In genomic region chr11:103362521-103363181, GRCm38 (mm10) we compare ENCODE assay signal across 8 mouse cellular contexts. TPM values are rescaled to one million over a fixed set of nuclear protein-coding genes. Genes with fewer than 3 reads are reported as not detected.
A peak's percentile ranks its signal among the peaks of the same experiment; 100 is the strongest.
DNase-seq lines count a peak whose midpoint lies in the region; ATAC-seq and TF ChIP-seq lines count a peak whose summit lies in the region.

No protein-coding gene starts in this region.

- H3K27ac ChIP-seq in kidney, adult 2 months (ENCODE audit: insufficient read depth, low read depth, low read length): peak overlapping the region; percentile 67
- peak overlapping the region; percentile 50 for H3K27ac ChIP-seq in bone marrow macrophage, adult 2 months (ENCODE audit: insufficient read depth, low read depth, low read length)
- peak overlapping the region; percentile 92 for H3K27ac ChIP-seq in heart, postnatal 0 days (ENCODE audit: low read depth)
- H3K27ac ChIP-seq in liver, embryonic 16.5 days (ENCODE audit: low read length): peak overlapping the region; percentile 15; the same call in 1 of the 2 replicates
- H3K27ac ChIP-seq in stomach, embryonic 15.5 days: peak overlapping the region; percentile 83

- no peak for DNase-seq in kidney, adult 2 months
- no peak for DNase-seq in kidney, adult 11 months
- DNase-seq in heart, postnatal 0 days (ENCODE audit: low spot score): no peak
- DNase-seq in gastrocnemius, adult 18-20 months (ENCODE audit: low spot score): no peak
- DNase-seq in cerebellum, postnatal 14 days: no peak

- H3K4me1 ChIP-seq in kidney, adult 2 months (ENCODE audit: control insufficient read depth, insufficient read depth, low read length): peaks cover 6% of the 10 kb centered on the region; the same call in 1 of the 2 replicates
- H3K4me1 ChIP-seq in bone marrow macrophage, adult 2 months (ENCODE audit: control insufficient read depth, insufficient read depth, low read length): peaks cover 30% of the 10 kb centered on the region
- peaks cover 9% of the 10 kb centered on the region; the same call in 1 of the 2 replicates for H3K4me1 ChIP-seq in heart, postnatal 0 days (ENCODE audit: control insufficient read depth, insufficient read depth)
- peaks cover 18% of the 10 kb centered on the region for H3K4me1 ChIP-seq in liver, embryonic 16.5 days (ENCODE audit: control insufficient read depth, low read depth, low read length)
- peaks cover 30% of the 10 kb centered on the region for H3K4me1 ChIP-seq in stomach, embryonic 15.5 days

- H3K4me2 ChIP-seq in heart, postnatal 0 days (ENCODE audit: low read depth, low read length): peak overlapping the region; percentile 79
- peak overlapping the region; percentile 70 for H3K4me2 ChIP-seq in liver, embryonic 16.5 days (ENCODE audit: low read depth, low read length)
- H3K4me2 ChIP-seq in stomach, embryonic 15.5 days: peak overlapping the region; percentile 91

- TF ChIP-seq CTCF in kidney, adult 2 months (conservative IDR thresholded peaks at IDR 0.05; ENCODE audit: insufficient read depth, insufficient read length, low read depth, low read length): no peak
- no peak for TF ChIP-seq CTCF in bone marrow macrophage, adult 2 months (IDR thresholded peaks at IDR 0.05; ENCODE audit: low read depth, low read length)
- no peak for TF ChIP-seq CTCF in heart, postnatal 0 days (IDR thresholded peaks at IDR 0.05; ENCODE audit: low read depth)

- no peak for TF ChIP-seq EP300 in heart, postnatal 0 days (IDR thresholded peaks at IDR 0.05; ENCODE audit: low read depth)

- peak overlapping the region; percentile 49 for H3K4me3 ChIP-seq in kidney, adult 2 months (ENCODE audit: insufficient read depth, low read depth, low read length)
- peak overlapping the region; percentile 74 for H3K4me3 ChIP-seq in bone marrow macrophage, adult 2 months (ENCODE audit: insufficient read depth, low read length)
- H3K4me3 ChIP-seq in heart, postnatal 0 days (ENCODE audit: low read depth, low read length): peak overlapping the region; percentile 60
- peak overlapping the region; percentile 51 for H3K4me3 ChIP-seq in liver, embryonic 16.5 days (ENCODE audit: low read depth, low read length)
- peak overlapping the region; percentile 51 for H3K4me3 ChIP-seq in stomach, embryonic 15.5 days (replicated peaks)

- TF ChIP-seq POLR2A in kidney, adult 2 months (IDR thresholded peaks at IDR 0.05; ENCODE audit: low read depth, low read length): no peak
- no peak for TF ChIP-seq POLR2A in bone marrow macrophage, adult 2 months (IDR thresholded peaks at IDR 0.05; ENCODE audit: borderline replicate concordance, low read depth, low read length)

- WGBS in kidney, adult 2 months: 11% methylated on average over 33 of the region's 33 CpGs
- WGBS in heart, postnatal 0 days: under 1% methylated on average over 33 of the region's 33 CpGs
- 1% methylated on average over 33 of the region's 33 CpGs for WGBS in liver, embryonic 16.5 days (ENCODE audit: insufficient replicate concordance)
- under 1% methylated on average over 33 of the region's 33 CpGs for whole genome bisulfite sequencing in stomach, embryonic 15.5 days

- H3K27me3 ChIP-seq in kidney, adult 2 months (replicated peaks; ENCODE audit: control insufficient read depth, insufficient read depth, low read length): no peaks in the 10 kb centered on the region
- H3K27me3 ChIP-seq in heart, postnatal 0 days (ENCODE audit: control insufficient read depth, insufficient read depth, low read length): peaks cover 48% of the 10 kb centered on the region
- H3K27me3 ChIP-seq in liver, embryonic 16.5 days (ENCODE audit: control insufficient read depth, insufficient read depth, low read depth, low read length): peaks cover 52% of the 10 kb centered on the region
- H3K27me3 ChIP-seq in stomach, embryonic 15.5 days (replicated peaks): peaks cover 21% of the 10 kb centered on the region

- peak overlapping the region; percentile 66 for H3K9ac ChIP-seq in heart, postnatal 0 days (replicated peaks; ENCODE audit: low read depth, low read length)
- peak overlapping the region; percentile 26; the same call in 1 of the 2 replicates for H3K9ac ChIP-seq in liver, embryonic 16.5 days (ENCODE audit: low read depth, low read length)
- H3K9ac ChIP-seq in stomach, embryonic 15.5 days: peak overlapping the region; percentile 14; the same call in 1 of the 2 replicates

- no peaks in the 10 kb centered on the region for H3K9me3 ChIP-seq in heart, postnatal 0 days (replicated peaks; ENCODE audit: control insufficient read depth, low read length)
- H3K9me3 ChIP-seq in liver, embryonic 16.5 days (replicated peaks; ENCODE audit: control insufficient read depth, low read length): no peaks in the 10 kb centered on the region
- H3K9me3 ChIP-seq in stomach, embryonic 15.5 days: no peaks in the 10 kb centered on the region

- H3K36me3 ChIP-seq in kidney, adult 2 months (ENCODE audit: control insufficient read depth, insufficient read depth, low read length): no peaks in the 10 kb centered on the region
- H3K36me3 ChIP-seq in heart, postnatal 0 days (replicated peaks; ENCODE audit: control insufficient read depth, insufficient read depth, low read length): peaks cover 11% of the 10 kb centered on the region; the same call in 1 of the 2 replicates
- no peaks in the 10 kb centered on the region for H3K36me3 ChIP-seq in liver, embryonic 16.5 days (ENCODE audit: control insufficient read depth, insufficient read depth)
- H3K36me3 ChIP-seq in stomach, embryonic 15.5 days: no peaks in the 10 kb centered on the region

- peak; percentile 6 for ATAC-seq in heart, postnatal 0 days (ENCODE audit: insufficient read depth, low read depth)
- ATAC-seq in liver, embryonic 16.5 days (ENCODE audit: low read depth): 0 out of 2 replicates have a peak, but pooled peaks have one; percentile 10
- ATAC-seq in stomach, embryonic 15.5 days (ENCODE audit: insufficient read depth, low FRiP score, low read depth): peak; percentile 4; the same call in 1 of the 2 replicates

RNA-seq across cellular contexts. Expression of gene Arhgap27, which starts 0.8 kb away (rescaled TPM):
- 38.4 and 46.8 TPM in 2 replicates for polyA plus RNA-seq in kidney, adult 2 months (2012; rRNA removed)
- 23.8 and 24.6 TPM in 2 replicates for polyA plus RNA-seq in bone marrow macrophage, adult 2 months (2012; ENCODE audit: insufficient read depth, insufficient read length, missing spikeins)
- 9.7 and 15.1 TPM in 2 replicates for total RNA-seq in heart, postnatal 0 days (2014; rRNA removed; ENCODE audit: low replicate concordance)
- 5.4 and 6.5 TPM in 2 replicates for polyA plus RNA-seq in heart, postnatal 0 days (2015; fragmentation: Nextera tagmentation; extraction: Ambion mirVana)
- polyA plus RNA-seq in liver, embryonic 16.5 days (2015; fragmentation: Nextera tagmentation; extraction: Ambion mirVana): 2.2 and 3.8 TPM in 2 replicates
- polyA plus RNA-seq in stomach, embryonic 15.5 days (2015; fragmentation: Nextera tagmentation; extraction: Ambion mirVana): 21.2 and 21.5 TPM in 2 replicates
- 1 to 10 TPM; 6.1 to 6.8 TPM for total RNA-seq in gastrocnemius, adult 18-20 months (2021)

RNA-seq across cellular contexts. Expression of gene Plekhm1, which starts 49.8 kb away (rescaled TPM):
- 21.9 and 24.0 TPM in 2 replicates for polyA plus RNA-seq in kidney, adult 2 months (2012; rRNA removed)
- polyA plus RNA-seq in bone marrow macrophage, adult 2 months (2012; ENCODE audit: insufficient read depth, insufficient read length, missing spikeins): 65.5 and 75.0 TPM in 2 replicates
- 3.9 and 4.9 TPM in 2 replicates for total RNA-seq in heart, postnatal 0 days (2014; rRNA removed; ENCODE audit: low replicate concordance)
- 3.4 and 3.5 TPM in 2 replicates for polyA plus RNA-seq in heart, postnatal 0 days (2015; fragmentation: Nextera tagmentation; extraction: Ambion mirVana)
- polyA plus RNA-seq in liver, embryonic 16.5 days (2015; fragmentation: Nextera tagmentation; extraction: Ambion mirVana): 3.8 and 4.1 TPM in 2 replicates
- 5.9 and 6.2 TPM in 2 replicates for polyA plus RNA-seq in stomach, embryonic 15.5 days (2015; fragmentation: Nextera tagmentation; extraction: Ambion mirVana)
- 10 to 100 TPM; 14.8 to 16.4 TPM for total RNA-seq in gastrocnemius, adult 18-20 months (2021)

Comparison
In these comparisons a context has a peak if more than half of its experiments do, and no peak if none do; other contexts are left out.
1. H3K27ac ChIP-seq: peak in every context shown above with its lines; median percentile 92 in heart, postnatal 0 days; 83 in stomach, embryonic 15.5 days; 67 in kidney, adult 2 months; 50 in bone marrow macrophage, adult 2 months; 15 in liver, embryonic 16.5 days.
2. H3K9ac ChIP-seq: peak in every context shown above with its lines; median percentile 66 in heart, postnatal 0 days; 26 in liver, embryonic 16.5 days; 14 in stomach, embryonic 15.5 days.